Mouse (Mus musculus) spleen, adult 18-20 months (tissue): ENCODE measurements around the gene Gm20388.
A peak's percentile ranks its signal among the peaks of the same experiment; 100 is the strongest.

Experiments
- DNase-seq, 2 experiments: peaks; one replicate each; pipeline ENCODE4 v3.0.0; 2022; ENCODE audit warnings: mixed read lengths in 2 of 2

Gene Gm20388

GRCm38 (mm10) chr8:120537207-120537817 lies 626.7 kb downstream of the Gm20388 start:
- peak; percentile 79 for DNase-seq

- DNase-seq, result peak; percentile 38 to 51
Measured at GRCm38 (mm10) chr8:120537818-120538396, 627.3 kb downstream of the Gm20388 start.

- peak; percentile 84 to 93 for DNase-seq
Measured at GRCm38 (mm10) chr8:120538397-120539240, 628.0 kb downstream of the Gm20388 start.

- DNase-seq, result peak; percentile 40 to 45
Measured at GRCm38 (mm10) chr8:120539381-120539774, 628.7 kb downstream of the Gm20388 start.

GRCm38 (mm10) chr8:120539775-120540625 lies 629.4 kb downstream of the Gm20388 start:
- DNase-seq, result no peak

GRCm38 (mm10) chr8:120542995-120543394 lies 632.4 kb downstream of the Gm20388 start:
- DNase-seq, result no peak

GRCm38 (mm10) chr8:120543416-120544055 lies 632.9 kb downstream of the Gm20388 start:
- no peak for DNase-seq

- no peak for DNase-seq
Measured at GRCm38 (mm10) chr8:120544155-120544554, 633.5 kb downstream of the Gm20388 start.

GRCm38 (mm10) chr8:120547562-120547961 lies 636.9 kb downstream of the Gm20388 start:
- no peak for DNase-seq

GRCm38 (mm10) chr8:120548313-120548761 lies 637.7 kb downstream of the Gm20388 start:
- no peak for DNase-seq

GRCm38 (mm10) chr8:120549321-120549921 lies 638.8 kb downstream of the Gm20388 start:
- DNase-seq, result no peak

- DNase-seq, result no peak
Measured at GRCm38 (mm10) chr8:120549922-120550321, 639.3 kb downstream of the Gm20388 start.

GRCm38 (mm10) chr8:120550430-120550829 lies 639.8 kb downstream of the Gm20388 start:
- DNase-seq, result no peak

- no peak for DNase-seq
Measured at GRCm38 (mm10) chr8:120550937-120551676, 640.5 kb downstream of the Gm20388 start.

GRCm38 (mm10) chr8:120551677-120551980 lies 641.0 kb downstream of the Gm20388 start:
- DNase-seq, result no peak

GRCm38 (mm10) chr8:120552509-120552908 lies 641.9 kb downstream of the Gm20388 start:
- no peak for DNase-seq

- no peak for DNase-seq
Measured at GRCm38 (mm10) chr8:120553441-120554123, 642.9 kb downstream of the Gm20388 start.

GRCm38 (mm10) chr8:120554466-120555039 lies 643.9 kb downstream of the Gm20388 start:
- DNase-seq, result no peak

- no peak for DNase-seq
Measured at GRCm38 (mm10) chr8:120556198-120556892, 645.7 kb downstream of the Gm20388 start.
